Mouse (Mus musculus) adrenal gland, postnatal 36 days (tissue): Measurements from ENCODE around the gene Sigirr. TPM values are rescaled to one million over a fixed set of nuclear protein-coding genes. Genes with fewer than 3 reads are reported as not detected.

ENCODE experiments used
- DNase-seq, 2 experiments: peaks; one replicate each; pipeline ENCODE4 v3.0.0; 2021; ENCODE audit warnings: mixed read lengths in 1 of 2
- long read RNA-seq, 2 experiments: library from polyadenylated mRNA; stranded (forward); transcript quantifications; one replicate each; pipeline ENCODE4 v2.0.0; 2021; ENCODE audit warnings: borderline sequencing depth in 2 of 2
- total RNA-seq, 2 experiments: library from RNA; stranded (reverse); gene quantifications; 2 replicates each; pipeline ENCODE4 v1.2.3; 2021

Gene Sigirr
- 1 to 10 TPM; 2.4 to 4.3 TPM for total RNA-seq
- long read RNA-seq, experiment 1, partial matches to known transcripts, result 1 of 4 reads
- long read RNA-seq, experiment 1, other reads (novel, unspliced or antisense), result 3 of 4 reads
- long read RNA-seq, experiment 2, partial matches to known transcripts, result 1 of 5 reads
- long read RNA-seq, experiment 2, other reads (novel, unspliced or antisense), result 4 of 5 reads

GRCm38 (mm10) chr7:141099911-141100691 is at the start of gene Sigirr:
Sigirr (minus strand) TSS chr7:141100572.
- peak; percentile 30 to 45 for DNase-seq

DNA sequence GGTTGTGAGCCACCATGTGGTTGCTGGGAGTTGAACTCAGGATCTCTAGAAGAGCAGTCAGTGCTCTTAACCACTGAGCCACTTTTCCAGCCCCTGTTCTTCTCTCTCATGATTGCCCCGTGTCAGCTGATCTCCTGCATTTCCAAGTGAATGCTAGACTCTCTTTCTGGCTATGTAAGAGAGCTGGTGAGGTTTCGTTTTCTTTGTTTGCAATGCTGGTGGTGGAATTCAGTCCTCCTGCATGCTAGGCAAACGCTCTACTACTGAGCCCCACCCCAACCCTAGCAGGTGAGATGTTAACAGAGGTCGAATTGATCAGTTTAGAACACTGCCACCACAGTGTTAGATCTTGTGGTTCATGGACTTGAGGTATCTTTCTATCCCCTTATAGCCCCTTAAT is 48.3 kb upstream of the Sigirr start:
- no peak for DNase-seq

- no peak for DNase-seq
Observed at GRCm38 (mm10) chr7:141147044-141147443, 46.7 kb upstream of the Sigirr start.

DNA sequence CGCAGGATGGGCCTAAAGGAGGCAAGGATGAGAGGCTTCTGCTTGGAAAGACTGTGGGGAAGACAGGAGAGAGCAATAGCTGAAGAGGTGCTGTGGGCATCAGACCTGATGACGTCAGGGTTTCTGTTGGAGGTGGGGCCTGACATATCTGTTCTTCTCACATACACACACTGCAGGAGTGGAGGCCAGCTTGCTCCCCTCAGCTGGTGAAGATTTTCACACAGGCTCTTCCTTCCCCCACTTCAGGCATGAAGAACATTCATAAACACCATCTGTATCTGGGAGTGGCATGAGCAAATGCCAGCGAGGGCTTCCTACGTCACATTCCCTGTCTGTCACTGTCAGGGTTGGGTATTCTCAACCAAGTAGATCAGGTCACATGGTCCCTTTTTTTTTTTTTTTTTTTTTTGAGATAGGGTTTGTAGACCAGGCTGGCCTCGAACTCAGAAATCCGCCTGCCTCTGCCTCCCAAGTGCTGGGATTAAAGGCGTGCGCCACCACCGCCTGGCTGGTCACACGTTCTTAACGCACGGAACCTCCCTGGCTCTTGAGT is 45.7 kb upstream of the Sigirr start:
- DNase-seq, result no peak

DNA sequence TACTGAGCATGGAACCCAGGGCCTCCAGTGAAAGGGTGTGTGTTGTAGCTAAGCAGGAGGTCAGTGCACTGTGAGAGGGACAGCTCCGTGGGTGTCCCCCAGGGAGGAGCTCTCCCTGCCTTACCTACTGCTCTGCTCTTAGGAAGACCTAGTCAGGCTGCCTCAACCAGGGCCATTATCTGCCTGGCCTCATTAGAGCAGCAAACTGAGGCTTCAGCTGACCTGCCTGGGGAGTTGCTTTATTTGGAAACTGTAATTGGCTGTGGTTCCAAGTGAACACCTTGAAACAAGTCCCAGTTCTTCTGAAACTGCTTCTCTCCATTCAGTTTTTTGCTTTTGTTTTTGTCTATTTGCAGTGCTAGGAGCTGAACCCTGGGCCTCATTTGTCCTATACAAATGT is 45.0 kb upstream of the Sigirr start:
- no peak for DNase-seq

GRCm38 (mm10) chr7:141144650-141145049 is 44.3 kb upstream of the Sigirr start:
- DNase-seq, result no peak

DNA sequence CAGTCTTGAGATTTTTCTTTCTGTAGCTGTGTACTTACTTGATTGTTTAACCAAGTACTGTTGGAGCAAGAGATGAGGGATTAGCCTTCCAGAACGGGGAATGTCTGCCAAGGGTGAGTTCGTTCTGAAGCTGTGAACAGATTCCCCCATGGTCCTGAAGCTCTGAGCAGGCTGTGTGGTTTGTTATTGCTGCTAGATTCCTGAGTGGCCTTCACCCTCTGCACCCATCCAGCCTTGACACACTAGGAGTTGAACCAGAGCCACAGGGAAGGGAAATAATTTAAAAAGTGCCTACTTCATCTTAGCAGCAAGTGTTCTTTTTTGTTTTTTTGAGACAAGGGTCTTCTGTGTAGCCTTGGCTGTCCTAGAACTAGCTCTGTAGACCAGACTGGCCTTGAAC is 43.5 kb upstream of the Sigirr start:
- DNase-seq, result peak; percentile 30 to 55

GRCm38 (mm10) chr7:141143112-141143511 is 42.7 kb upstream of the Sigirr start:
- DNase-seq, result peak; percentile 59 to 75

GRCm38 (mm10) chr7:141141326-141141725 is 41.0 kb upstream of the Sigirr start:
- DNase-seq, result no peak

GRCm38 (mm10) chr7:141131904-141132755 is 31.8 kb upstream of the Sigirr start:
- DNase-seq, result no peak

DNA sequence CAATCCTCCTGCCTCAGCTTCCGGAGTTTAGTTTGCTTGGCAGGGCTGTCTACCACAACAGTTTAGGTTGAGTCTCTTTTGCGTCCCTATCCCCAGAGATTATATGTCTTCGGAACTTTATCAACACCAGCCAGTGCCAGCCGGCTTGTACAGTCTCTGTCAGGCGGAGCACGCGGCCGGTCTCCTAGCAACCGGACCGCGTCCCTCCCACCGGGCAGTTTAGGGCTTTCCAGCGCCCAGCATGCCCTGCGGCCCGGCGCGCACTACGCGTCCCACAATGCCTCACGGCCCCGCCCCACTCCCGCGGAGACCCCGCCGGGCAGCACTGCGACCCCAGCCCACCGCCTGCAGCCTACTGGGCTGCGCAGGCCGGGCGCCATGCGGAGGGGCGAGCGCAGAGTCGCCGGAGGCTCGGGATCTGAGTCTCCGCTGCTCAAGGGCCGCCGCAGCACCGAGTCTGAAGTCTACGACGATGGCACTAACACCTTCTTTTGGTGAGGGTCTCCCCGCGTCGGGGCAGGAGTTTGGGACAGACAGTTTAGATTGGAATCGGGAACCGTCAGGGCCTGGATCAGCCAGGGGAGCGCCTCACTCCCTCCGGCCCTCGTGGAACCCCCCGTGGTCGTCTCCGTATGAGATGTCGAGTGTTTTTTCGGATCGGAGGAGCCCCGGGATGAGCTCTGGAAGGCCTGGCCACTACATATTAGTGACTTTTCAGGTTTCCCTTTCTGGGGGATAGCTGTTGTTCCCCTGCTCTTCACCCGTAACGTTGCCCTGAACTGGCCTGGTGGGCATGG is 30.9 kb upstream of the Sigirr start:
- peak; percentile 94 to 96 for DNase-seq

- no peak for DNase-seq
Observed at GRCm38 (mm10) chr7:141123517-141123856, 23.1 kb upstream of the Sigirr start.

DNA sequence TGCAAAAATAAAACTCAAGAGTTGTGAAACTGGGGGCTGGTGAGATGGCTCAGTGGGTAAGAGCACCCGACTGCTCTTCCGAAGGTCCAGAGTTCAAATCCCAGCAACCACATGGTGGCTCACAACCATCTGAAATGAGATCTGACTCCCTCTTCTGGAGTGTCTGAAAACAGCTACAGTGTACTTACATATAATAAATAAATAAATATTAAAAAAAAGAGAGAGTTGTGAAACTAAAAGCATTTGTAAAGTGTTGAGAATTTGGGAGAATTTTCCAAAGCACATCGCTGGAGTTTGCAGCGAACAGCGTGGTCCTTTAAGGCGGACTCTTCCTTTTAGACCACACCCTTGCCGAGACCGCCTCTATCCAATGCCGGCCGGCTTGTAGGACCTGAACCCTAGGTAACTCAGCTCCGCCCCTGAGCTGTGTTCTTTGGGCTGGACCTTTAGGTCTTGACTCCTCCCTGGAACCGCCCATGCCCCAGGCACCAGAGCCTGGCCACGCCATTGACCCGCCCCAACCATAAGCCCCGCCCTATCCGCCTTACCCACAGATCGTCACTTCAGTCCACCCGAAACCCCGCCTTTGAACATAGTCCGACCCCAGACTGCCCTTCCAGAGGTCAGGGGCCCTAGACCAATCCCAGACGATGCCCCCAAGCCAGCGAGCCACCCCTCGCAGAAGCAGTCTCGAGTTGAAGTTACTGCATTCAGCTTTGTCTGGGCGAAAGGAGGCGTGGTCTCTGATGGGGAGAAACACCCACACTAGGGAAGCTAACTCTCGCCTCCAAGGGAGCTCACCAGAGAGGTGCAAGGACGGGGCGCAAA is 22.5 kb upstream of the Sigirr start:
- peak; percentile 96 to 98 for DNase-seq

DNA sequence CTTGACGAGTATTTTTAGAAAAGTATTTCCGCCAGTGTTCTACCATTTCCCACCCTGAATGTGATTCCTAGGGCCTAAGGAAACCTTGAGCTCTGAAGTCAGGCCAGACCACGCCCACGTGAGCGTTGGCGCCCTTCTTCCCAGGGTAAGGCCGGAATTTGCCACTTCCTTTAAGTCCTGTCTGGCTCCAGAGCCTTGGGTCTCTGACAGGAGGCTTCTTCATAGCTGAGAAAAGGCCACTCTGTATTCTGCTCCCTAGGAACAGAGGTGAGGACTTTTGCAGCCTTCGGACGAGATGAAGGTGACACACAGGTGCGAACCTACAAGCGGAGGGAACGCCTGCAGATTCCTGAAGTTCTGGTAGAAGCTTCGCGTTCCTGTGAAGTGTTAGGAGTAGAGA is 21.9 kb upstream of the Sigirr start, which contains the start of gene Ptdss2:
Ptdss2 (plus strand) TSS at position 138 of the 400 bp plus-strand sequence.
- peak; percentile 61 to 65 for DNase-seq

GRCm38 (mm10) chr7:141121051-141121531 is 20.7 kb upstream of the Sigirr start:
- DNase-seq, result peak; percentile 8 to 49

DNA sequence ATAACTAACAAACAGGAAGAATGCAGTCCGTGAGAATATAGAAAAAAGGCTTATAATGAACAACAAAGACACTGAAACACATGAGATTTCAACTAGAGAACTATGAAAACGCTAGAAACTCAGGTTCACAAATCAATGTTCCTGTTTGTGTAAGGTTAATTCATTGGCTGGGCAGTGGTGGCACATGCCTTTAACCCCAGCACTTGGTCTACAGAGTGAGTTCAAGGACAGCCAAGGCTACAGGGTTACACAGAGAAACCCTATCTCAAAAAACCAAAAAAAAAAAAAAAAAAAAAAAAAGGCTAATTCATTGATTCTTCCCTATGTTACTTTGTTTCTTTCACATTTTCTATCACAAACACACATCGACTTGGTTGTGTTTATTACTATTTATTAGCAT is 20.2 kb upstream of the Sigirr start:
- no peak for DNase-seq

GRCm38 (mm10) chr7:141119487-141119886 is 19.1 kb upstream of the Sigirr start:
- DNase-seq, result no peak

- DNase-seq, result no peak
Observed at GRCm38 (mm10) chr7:141117636-141118035, 17.3 kb upstream of the Sigirr start, which contains the start of gene Ano9. Ano9 (minus strand) TSS chr7:141117806.

DNA sequence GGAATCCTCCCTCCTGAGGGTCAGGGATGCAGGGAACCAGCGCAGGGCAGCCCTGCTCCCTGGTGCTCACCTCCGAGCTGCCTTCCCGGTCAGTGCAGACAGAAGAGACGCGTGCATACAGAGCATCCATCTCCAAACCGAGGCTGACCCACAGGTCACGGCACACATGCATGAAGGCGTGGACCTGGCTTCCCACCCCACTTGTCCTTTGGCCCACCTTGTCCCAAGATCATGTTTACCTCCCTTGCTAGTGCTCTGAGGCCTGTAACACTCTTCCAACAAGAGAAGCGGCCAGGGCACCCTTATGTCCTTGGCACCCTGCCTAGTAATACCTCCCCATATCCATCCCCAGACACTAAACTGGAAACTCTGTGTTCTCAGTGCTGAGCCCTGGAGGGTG is 15.5 kb upstream of the Sigirr start:
- no peak for DNase-seq

- DNase-seq, result no peak
Observed at GRCm38 (mm10) chr7:141103161-141103560, 2.8 kb upstream of the Sigirr start.

GRCm38 (mm10) chr7:141097177-141097576 is 3.2 kb downstream of the Sigirr start:
- DNase-seq, result no peak
